Mouse (Mus musculus) E14TG2a.4 (cell line): ENCODE results near the gene Zc3h7a.

Experiments
- CTCF ChIP-seq: conservative IDR thresholded peaks from 2 replicates; pipeline ENCODE4 v1.5.1; 2014; ENCODE audit warnings: low read length
- NANOG ChIP-seq: IDR thresholded peaks from 2 replicates; pipeline ENCODE4 v1.6.1; 2014; ENCODE audit warnings: borderline replicate concordance, low read length, mixed read lengths
- POU5F1 ChIP-seq: IDR thresholded peaks from 2 replicates; pipeline ENCODE4 v1.6.1; 2014; ENCODE audit warnings: low read length, borderline replicate concordance

DNA sequence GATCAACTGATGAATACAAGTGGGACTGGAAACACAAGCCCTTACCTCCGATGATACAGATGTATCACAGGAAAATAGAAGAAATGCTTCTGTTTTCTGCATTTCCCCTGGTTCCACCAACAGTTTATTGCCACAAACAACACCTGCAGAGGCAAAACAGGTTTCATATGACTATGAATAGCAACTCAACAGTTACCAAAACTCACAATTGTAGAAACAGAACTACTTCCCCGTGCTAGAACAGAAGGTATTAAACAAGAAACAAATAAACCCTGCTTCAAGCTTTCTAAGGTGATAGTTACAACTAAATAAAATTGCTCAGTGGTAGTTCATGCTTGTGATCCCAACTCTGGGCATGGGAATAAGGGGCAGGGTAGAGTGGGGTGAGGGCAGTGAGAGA lies 53.6 kb downstream of the Zc3h7a start:
- no peak for TF ChIP-seq CTCF
- no peak for TF ChIP-seq POU5F1
- no peak for TF ChIP-seq NANOG
